Mouse (Mus musculus) neural tube, embryonic 13.5 days (tissue): Measurements from ENCODE around the gene Fam169a. TPM values are rescaled to one million over a fixed set of nuclear protein-coding genes. Genes with fewer than 3 reads are reported as not detected.

Source experiments
- ATAC-seq: fragments of 200-750 bp; cut with Nextera tagmentation; 2 replicates; pipeline ENCODE4 v1.8.0; 2017; ENCODE audit warnings: low read depth, mild to moderate bottlenecking, moderate TSS enrichment, moderate library complexity
- H3K27ac ChIP-seq: fragments of 300-500 bp; sonication (generic); replicated peaks from 2 replicates; pipeline ENCODE4 v1.5.1; 2015; ENCODE audit warnings: moderate library complexity, mild to moderate bottlenecking, inconsistent platforms
- H3K27me3 ChIP-seq: fragments of 300-500 bp; sonication (generic); 2 replicates; pipeline ENCODE4 v1.6.1; 2015; ENCODE audit warnings: mild to moderate bottlenecking, inconsistent platforms
- H3K36me3 ChIP-seq: fragments of 300-500 bp; sonication (generic); 2 replicates; pipeline ENCODE4 v1.6.1; 2015; ENCODE audit warnings: mild to moderate bottlenecking, inconsistent platforms
- H3K4me1 ChIP-seq: fragments of 300-500 bp; sonication (generic); replicated peaks from 2 replicates; pipeline ENCODE4 v1.6.1; 2015; ENCODE audit warnings: inconsistent platforms
- H3K4me2 ChIP-seq: fragments of 300-500 bp; sonication (generic); 2 replicates; pipeline ENCODE4 v1.6.1; 2015; ENCODE audit warnings: inconsistent platforms, mild to moderate bottlenecking, moderate library complexity
- H3K4me3 ChIP-seq: fragments of 300-500 bp; sonication (generic); 2 replicates; pipeline ENCODE4 v1.5.1; 2015; ENCODE audit warnings: mild to moderate bottlenecking, inconsistent platforms
- H3K9ac ChIP-seq: fragments of 300-500 bp; sonication (generic); 2 replicates; pipeline ENCODE4 v1.6.1; 2015; ENCODE audit warnings: moderate library complexity, mild to moderate bottlenecking, inconsistent platforms
- H3K9me3 ChIP-seq: fragments of 300-500 bp; sonication (generic); 2 replicates; pipeline ENCODE4 v1.6.1; 2016; ENCODE audit warnings: inconsistent platforms
- WGBS: fragments of 180-500 bp; shearing (Covaris S2); methylation state at CpG from one replicate; pipeline ENCODE4 v1.1.7; 2015; 5-methylcytosine and 5-hydroxymethylcytosine counted together
- polyA plus RNA-seq: library from polyadenylated mRNA; unstranded; fragments of >200 nt; fragmentation: Nextera tagmentation; extraction: Ambion mirVana; gene quantifications from 2 replicates; pipeline ENCODE4 v1.2.1, GENCODE M21; 2015

The Fam169a gene
- 22.1 and 22.2 TPM in 2 replicates for polyA plus RNA-seq

DNA sequence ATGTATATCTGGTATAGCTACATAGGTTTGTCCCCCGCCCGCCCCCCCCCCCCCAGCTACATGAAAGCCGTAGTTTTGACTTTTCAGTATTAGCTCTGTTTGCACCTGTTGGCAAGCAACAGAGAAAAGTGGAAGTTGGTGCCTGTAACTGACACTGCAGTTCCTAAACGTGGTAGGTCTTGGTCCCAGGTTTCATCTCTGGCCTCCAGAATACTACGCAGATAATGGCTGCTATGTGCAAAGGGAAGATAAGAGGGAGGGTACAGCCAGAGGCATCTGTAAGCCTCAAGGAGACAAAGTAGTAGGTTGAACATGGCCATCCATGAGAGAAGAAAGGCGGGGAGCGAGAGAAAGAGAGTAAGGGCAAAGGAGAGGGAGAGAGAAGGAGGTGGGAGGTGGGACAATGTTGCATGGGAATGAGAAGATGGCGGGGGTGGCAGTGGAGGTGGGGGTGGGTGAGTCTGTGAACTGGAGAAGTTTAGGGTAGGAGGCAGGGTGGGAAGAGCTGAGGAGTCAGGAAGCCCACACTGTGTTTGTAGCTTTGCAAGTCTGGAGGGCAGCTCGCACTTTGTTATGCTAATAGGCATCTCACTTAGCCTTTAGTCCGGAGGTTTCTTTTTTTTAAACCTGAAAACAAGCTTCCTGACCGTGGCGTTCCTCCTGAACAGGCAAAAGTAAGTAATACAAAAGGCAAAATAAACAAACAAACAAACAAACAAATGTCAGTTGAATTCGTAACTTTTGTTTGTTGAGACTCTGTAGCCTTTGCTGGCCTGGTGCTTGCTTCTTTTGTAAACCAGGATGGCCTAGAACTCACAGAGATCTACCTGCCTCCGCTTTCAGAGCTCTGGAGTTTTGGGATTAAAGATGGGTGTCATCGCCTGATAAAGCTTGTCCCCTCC, at the start of gene Fam169a:
Fam169a (plus strand) TSS at position 638 of the 902 bp plus-strand sequence.
- Histone ChIP-seq H3K9ac (no peak within 1 kb of the TSS), H3K36me3 (no peaks in the 10 kb centered on the region), H3K27me3 (peaks cover 6% of the 10 kb centered on the region; the same call in 1 of the 2 replicates), H3K4me3 (no peak within 1 kb of the TSS), H3K27ac (no peak within 1 kb of the TSS), H3K4me2 (no peak within 1 kb of the TSS), H3K9me3 (no peaks in the 10 kb centered on the region), H3K4me1 (0 out of 2 replicates have a peak, but pooled peaks cover under 1% of the 10 kb centered on the region)
- ATAC-seq = no peak
- 39% methylated on average over 15 of the region's 15 CpGs for WGBS

- Histone ChIP-seq H3K4me3 (no peak overlapping the region), H3K36me3 (no peaks in the 10 kb centered on the region), H3K4me1 (no peaks in the 10 kb centered on the region), H3K9me3 (no peaks in the 10 kb centered on the region), H3K9ac (no peak overlapping the region), H3K27ac (no peak overlapping the region), H3K4me2 (no peak overlapping the region), H3K27me3 (no peaks in the 10 kb centered on the region)
- no peak for ATAC-seq
- 93% methylated on average over 3 of the region's 3 CpGs for WGBS
Observed at GRCm38 (mm10) chr13:97017711-97018110, 49.4 kb upstream of the Fam169a start.

DNA sequence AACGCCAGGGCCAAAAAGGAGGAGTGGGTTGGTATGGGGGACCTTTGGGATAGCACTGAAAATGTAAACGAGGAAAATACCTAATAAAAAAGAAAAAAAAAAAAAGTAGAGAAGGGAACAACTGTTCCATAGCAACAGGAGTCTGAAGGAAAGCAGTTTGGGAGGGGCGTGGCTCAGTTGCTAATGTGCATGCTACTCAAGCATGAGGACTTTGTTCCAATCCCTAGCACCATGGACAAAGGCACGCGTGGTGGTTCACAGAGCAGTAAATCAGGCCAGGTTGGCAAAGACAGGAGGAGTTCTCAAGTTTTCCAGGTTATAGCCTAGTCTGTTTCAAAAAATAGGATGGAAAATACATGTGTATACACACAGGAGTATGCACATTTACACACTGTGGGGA, 47.0 kb upstream of the Fam169a start:
- H3K4me3 ChIP-seq = no peak overlapping the region
- no peaks in the 10 kb centered on the region for H3K27me3 ChIP-seq
- H3K27ac ChIP-seq = no peak overlapping the region
- ATAC-seq = no peak
- no peaks in the 10 kb centered on the region for H3K36me3 ChIP-seq
- H3K4me2 ChIP-seq = no peak overlapping the region
- H3K9me3 ChIP-seq = no peaks in the 10 kb centered on the region
- H3K4me1 ChIP-seq = no peaks in the 10 kb centered on the region
- WGBS = 49% methylated on average over 5 of the region's 5 CpGs
- H3K9ac ChIP-seq = no peak overlapping the region

DNA sequence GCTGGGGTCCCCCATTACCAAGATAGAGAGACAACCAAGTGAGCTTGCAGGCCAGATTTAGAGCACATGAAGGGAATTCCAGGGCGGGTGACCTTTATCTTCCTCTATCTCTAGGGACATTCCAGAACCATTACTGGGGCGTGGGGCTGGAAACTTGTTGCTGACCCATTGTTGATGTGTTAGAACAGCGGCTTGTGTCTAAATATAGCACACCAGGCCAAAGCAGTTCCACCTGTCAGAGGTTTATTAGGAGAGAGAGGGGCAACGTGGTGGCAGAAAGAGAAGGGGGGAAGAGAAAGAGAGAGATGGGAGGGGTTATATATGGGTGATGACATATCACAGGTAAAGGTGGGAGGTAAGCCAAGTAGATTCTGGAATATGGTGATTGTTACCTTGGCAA, 45.2 kb upstream of the Fam169a start:
- WGBS = 73% methylated on average over 4 of the region's 4 CpGs
- Histone ChIP-seq H3K9ac (no peak overlapping the region), H3K4me2 (no peak overlapping the region), H3K27ac (no peak overlapping the region), H3K27me3 (no peaks in the 10 kb centered on the region), H3K4me1 (no peaks in the 10 kb centered on the region), H3K36me3 (no peaks in the 10 kb centered on the region), H3K4me3 (no peak overlapping the region), H3K9me3 (no peaks in the 10 kb centered on the region)
- no peak for ATAC-seq

GRCm38 (mm10) chr13:97030075-97030474, 37.0 kb upstream of the Fam169a start:
- Histone ChIP-seq H3K4me1 (no peaks in the 10 kb centered on the region), H3K9ac (no peak overlapping the region), H3K36me3 (no peaks in the 10 kb centered on the region), H3K27ac (no peak overlapping the region), H3K27me3 (no peaks in the 10 kb centered on the region), H3K4me3 (no peak overlapping the region), H3K9me3 (no peaks in the 10 kb centered on the region), H3K4me2 (no peak overlapping the region)
- 93% methylated on average over 13 of the region's 13 CpGs for WGBS
- ATAC-seq = no peak

- H3K9me3 ChIP-seq = no peaks in the 10 kb centered on the region
- no peak within 1 kb of the TSS for H3K4me3 ChIP-seq
- 90% methylated on average over 2 of the region's 2 CpGs for WGBS
- ATAC-seq = no peak
- H3K36me3 ChIP-seq = no peaks in the 10 kb centered on the region
- no peak within 1 kb of the TSS for H3K4me2 ChIP-seq
- H3K4me1 ChIP-seq = no peaks in the 10 kb centered on the region
- H3K27ac ChIP-seq = no peak within 1 kb of the TSS
- no peaks in the 10 kb centered on the region for H3K27me3 ChIP-seq
- no peak within 1 kb of the TSS for H3K9ac ChIP-seq
Observed at GRCm38 (mm10) chr13:97034262-97034661, 32.8 kb upstream of the Fam169a start, which contains the start of gene 1700029F12Rik. Gene 1700029F12Rik, minus strand, starts transcription at chr13:97034362.

- WGBS = 75% methylated on average over 6 of the region's 6 CpGs
- H3K9ac ChIP-seq = no peak overlapping the region
- no peak for ATAC-seq
- no peaks in the 10 kb centered on the region for H3K4me1 ChIP-seq
- no peaks in the 10 kb centered on the region for H3K27me3 ChIP-seq
- no peak overlapping the region for H3K4me3 ChIP-seq
- H3K36me3 ChIP-seq = no peaks in the 10 kb centered on the region
- no peak overlapping the region for H3K27ac ChIP-seq
- no peaks in the 10 kb centered on the region for H3K9me3 ChIP-seq
- no peak overlapping the region for H3K4me2 ChIP-seq
Observed at GRCm38 (mm10) chr13:97051158-97051557, 15.9 kb upstream of the Fam169a start.

DNA sequence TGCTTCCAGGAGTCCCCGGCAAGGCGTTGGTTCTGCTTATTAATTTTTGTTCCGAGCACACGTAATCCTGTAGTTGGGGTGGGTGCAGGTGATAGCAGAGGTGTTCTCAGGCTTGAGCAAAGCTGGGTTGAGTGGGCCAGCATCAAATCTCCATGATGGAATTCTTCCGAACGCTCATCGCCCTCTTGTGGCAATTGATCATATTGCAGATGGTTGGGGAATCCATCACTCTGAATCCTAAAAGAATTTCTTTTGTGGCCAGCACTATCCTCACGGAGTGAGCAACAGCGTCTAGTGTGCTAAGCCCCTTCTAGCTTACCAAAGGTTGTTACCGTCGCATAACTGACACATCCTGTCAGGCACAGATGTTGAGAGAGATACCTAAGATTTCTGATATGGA, 14.4 kb upstream of the Fam169a start:
- no peak overlapping the region for H3K4me3 ChIP-seq
- H3K9me3 ChIP-seq = no peaks in the 10 kb centered on the region
- no peak overlapping the region for H3K27ac ChIP-seq
- no peaks in the 10 kb centered on the region for H3K27me3 ChIP-seq
- 0 out of 2 replicates have a peak, but pooled peaks have one; percentile 43 for ATAC-seq
- no peak overlapping the region for H3K9ac ChIP-seq
- no peaks in the 10 kb centered on the region for H3K4me1 ChIP-seq
- no peak overlapping the region for H3K4me2 ChIP-seq
- 15% methylated on average over 11 of the region's 11 CpGs for WGBS
- H3K36me3 ChIP-seq = no peaks in the 10 kb centered on the region

DNA sequence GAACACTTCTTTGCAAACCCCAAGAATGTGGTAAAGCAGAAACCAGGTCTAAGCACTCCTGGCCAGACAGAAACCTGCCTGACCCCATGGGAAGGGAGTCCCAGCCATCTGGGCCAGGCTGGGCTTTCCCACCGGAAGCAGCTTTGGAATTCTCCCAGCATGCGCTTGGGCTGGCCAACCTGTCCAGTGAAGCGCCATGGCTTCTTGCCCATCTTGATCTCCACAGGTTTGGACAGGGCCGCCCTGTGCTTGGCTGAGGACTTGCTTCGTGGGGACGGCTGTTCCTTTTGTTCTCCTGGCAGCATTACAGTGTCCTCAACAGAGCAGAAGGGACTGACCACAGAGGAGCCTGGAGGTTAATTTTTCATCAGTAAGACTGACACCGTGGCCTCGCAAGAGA, 13.2 kb upstream of the Fam169a start:
- no peak overlapping the region for H3K4me2 ChIP-seq
- 69% methylated on average over 8 of the region's 8 CpGs for WGBS
- H3K36me3 ChIP-seq = no peaks in the 10 kb centered on the region
- H3K27me3 ChIP-seq = no peaks in the 10 kb centered on the region
- no peak overlapping the region for H3K4me3 ChIP-seq
- no peaks in the 10 kb centered on the region for H3K4me1 ChIP-seq
- no peak for ATAC-seq
- no peak overlapping the region for H3K9ac ChIP-seq
- no peaks in the 10 kb centered on the region for H3K9me3 ChIP-seq
- no peak overlapping the region for H3K27ac ChIP-seq

DNA sequence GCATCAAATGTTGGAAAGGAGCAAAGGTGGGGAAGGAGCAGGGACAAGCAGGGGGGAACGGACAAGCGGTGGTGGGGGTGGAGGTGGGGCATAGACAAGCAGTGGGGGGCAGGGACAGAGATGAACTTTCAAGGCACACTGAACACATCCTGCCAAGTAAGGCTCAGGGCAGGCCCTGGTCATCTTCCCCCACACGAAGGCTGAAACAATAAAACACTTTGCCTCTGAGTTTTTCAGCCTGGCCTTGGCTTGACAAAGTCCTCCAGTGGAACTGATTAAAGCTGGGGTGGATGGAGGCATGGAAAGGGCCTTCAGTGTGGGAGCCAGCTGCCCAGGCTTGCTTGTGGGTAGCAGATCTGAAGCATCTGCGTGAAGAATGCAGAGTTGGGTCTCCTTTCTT, 9.3 kb upstream of the Fam169a start:
- ATAC-seq = no peak
- H3K4me2 ChIP-seq = no peak overlapping the region
- no peak overlapping the region for H3K9ac ChIP-seq
- H3K4me1 ChIP-seq = no peaks in the 10 kb centered on the region
- H3K27ac ChIP-seq = no peak overlapping the region
- H3K27me3 ChIP-seq = no peaks in the 10 kb centered on the region
- 58% methylated on average over 4 of the region's 4 CpGs for WGBS
- H3K4me3 ChIP-seq = no peak overlapping the region
- no peaks in the 10 kb centered on the region for H3K36me3 ChIP-seq
- H3K9me3 ChIP-seq = no peaks in the 10 kb centered on the region

GRCm38 (mm10) chr13:97059746-97060145, 7.3 kb upstream of the Fam169a start:
- Histone ChIP-seq H3K27me3 (no peaks in the 10 kb centered on the region), H3K4me2 (no peak overlapping the region), H3K36me3 (no peaks in the 10 kb centered on the region), H3K9me3 (no peaks in the 10 kb centered on the region), H3K27ac (no peak overlapping the region), H3K4me1 (no peaks in the 10 kb centered on the region), H3K9ac (no peak overlapping the region), H3K4me3 (no peak overlapping the region)
- 90% methylated on average over 6 of the region's 6 CpGs for WGBS
- no peak for ATAC-seq

GRCm38 (mm10) chr13:97060331-97060730, 6.8 kb upstream of the Fam169a start:
- no peak for ATAC-seq
- WGBS = 63% methylated on average over 2 of the region's 8 CpGs
- Histone ChIP-seq H3K36me3 (no peaks in the 10 kb centered on the region), H3K27ac (no peak overlapping the region), H3K4me3 (no peak overlapping the region), H3K27me3 (no peaks in the 10 kb centered on the region), H3K9me3 (no peaks in the 10 kb centered on the region), H3K9ac (no peak overlapping the region), H3K4me1 (no peaks in the 10 kb centered on the region), H3K4me2 (no peak overlapping the region)

DNA sequence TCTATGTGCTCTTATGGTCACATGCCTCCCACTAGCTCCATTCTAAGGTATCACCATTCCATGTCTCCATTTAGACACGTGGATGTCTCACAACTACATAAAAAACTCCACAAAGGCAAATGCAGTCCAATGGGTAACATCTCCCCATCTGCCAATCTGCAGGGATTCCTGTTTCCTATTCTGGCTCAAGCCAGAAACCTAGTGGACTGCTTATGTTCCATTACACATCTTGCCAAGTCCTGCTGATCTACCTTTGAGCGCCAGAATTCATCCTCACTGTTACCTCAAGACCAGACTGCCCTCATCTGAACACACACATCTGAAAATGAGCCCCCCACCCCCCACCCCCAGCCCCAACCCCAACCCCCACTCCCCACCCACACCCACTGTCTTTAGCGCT, 4.9 kb upstream of the Fam169a start:
- H3K9ac ChIP-seq = no peak overlapping the region
- no peaks in the 10 kb centered on the region for H3K36me3 ChIP-seq
- H3K27me3 ChIP-seq = no peaks in the 10 kb centered on the region
- no peak overlapping the region for H3K4me3 ChIP-seq
- no peaks in the 10 kb centered on the region for H3K4me1 ChIP-seq
- H3K4me2 ChIP-seq = no peak overlapping the region
- ATAC-seq = no peak
- 97% methylated on average over 3 of the region's 3 CpGs for WGBS
- H3K9me3 ChIP-seq = no peaks in the 10 kb centered on the region
- no peak overlapping the region for H3K27ac ChIP-seq
